Mouse (Mus musculus) liver, adult (tissue): Measurements from ENCODE around the gene Ssc4d.
A peak's percentile ranks its signal among the peaks of the same experiment; 100 is the strongest.

ENCODE experiments used
- GATA4 ChIP-seq: IDR thresholded peaks from 2 replicates; pipeline ENCODE4 v1.6.1; 2014; ENCODE audit warnings: mild to moderate bottlenecking, low read length; ENCODE audit not compliant: insufficient replicate concordance

The Ssc4d gene

DNA sequence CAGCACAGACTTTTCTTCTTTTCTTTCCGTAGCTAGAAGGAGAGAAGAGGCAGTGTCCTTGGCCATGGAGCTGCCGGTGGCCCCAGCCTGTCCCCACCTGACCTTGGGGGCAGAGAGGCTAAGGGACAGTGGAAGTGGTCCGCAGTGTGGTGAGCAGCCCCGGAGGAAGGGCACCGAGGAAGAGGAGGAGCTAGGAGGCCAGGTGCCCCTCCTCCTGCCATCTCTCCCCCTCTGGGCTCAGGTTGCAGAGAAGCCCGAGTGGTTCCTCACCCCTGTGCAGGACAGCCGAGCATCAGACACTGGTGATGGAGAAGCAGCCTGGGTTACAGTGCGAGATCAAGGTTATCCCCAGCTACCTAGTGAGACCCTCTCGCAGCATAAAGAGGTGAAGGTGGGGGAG lies at the start of gene Ssc4d:
Gene Ssc4d (minus strand): TSS at position 167 of the 400 bp plus-strand sequence.
- TF ChIP-seq GATA4: no peak

DNA sequence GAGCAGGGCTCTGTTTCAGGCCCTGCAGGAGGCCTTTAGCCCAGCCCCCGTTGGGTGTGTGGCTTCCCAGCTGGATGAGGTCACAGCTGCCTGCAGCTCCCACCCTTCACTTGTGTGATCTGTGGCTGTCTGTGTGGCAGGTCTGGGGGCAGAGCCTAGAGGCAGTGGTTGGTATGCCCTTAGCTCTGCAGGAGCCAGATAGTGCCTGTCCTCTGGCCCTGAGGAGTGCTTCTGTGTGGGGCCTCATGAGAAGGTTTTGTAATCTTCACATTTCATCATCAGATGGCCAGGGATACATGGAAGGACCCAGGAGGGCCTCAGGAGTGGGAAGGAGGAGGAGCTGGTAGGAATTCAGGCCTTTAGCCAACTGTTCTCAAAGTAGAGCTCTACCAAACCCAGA lies 45.6 kb upstream of the Ssc4d start:
- no peak for TF ChIP-seq GATA4

DNA sequence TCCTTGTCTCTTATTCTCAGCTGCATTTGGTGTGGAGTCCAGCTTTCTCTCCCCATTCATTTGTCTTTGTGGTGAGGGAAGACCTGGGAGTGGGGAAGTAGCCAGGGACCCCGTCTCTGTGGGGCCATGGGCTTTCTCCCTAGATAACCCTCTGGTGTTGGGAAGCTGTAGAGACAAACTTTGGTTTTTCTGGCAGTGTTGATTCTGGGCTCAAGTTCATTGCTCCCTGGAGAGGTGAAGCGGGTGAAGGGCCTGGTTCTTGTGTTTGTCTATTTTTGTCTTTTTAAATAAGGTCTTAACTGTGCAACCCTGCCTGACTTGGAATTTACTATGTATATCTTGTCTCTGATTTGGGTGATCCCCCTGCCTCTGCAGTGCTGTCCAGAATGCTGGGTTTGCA lies 44.4 kb upstream of the Ssc4d start:
- no peak for TF ChIP-seq GATA4

DNA sequence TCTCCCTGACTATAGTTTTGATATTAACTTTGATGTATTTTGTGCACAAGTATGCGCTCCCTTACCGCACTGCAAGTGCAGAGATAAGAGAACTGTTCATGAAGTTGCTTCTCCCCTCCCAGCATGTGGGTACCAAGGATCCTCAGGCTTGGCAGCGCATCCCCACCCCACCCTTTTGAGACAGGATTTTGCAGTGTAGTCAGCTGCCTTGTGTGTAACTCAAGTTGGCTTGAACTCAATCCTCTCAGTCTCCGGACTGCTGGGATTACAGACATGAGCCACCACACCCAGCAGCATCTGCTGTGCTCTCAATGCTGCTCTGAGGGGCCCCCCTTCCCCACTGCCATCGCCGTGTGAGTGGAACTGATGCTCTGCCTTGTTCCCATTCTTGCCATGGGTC lies 42.9 kb upstream of the Ssc4d start:
- TF ChIP-seq GATA4: no peak

DNA sequence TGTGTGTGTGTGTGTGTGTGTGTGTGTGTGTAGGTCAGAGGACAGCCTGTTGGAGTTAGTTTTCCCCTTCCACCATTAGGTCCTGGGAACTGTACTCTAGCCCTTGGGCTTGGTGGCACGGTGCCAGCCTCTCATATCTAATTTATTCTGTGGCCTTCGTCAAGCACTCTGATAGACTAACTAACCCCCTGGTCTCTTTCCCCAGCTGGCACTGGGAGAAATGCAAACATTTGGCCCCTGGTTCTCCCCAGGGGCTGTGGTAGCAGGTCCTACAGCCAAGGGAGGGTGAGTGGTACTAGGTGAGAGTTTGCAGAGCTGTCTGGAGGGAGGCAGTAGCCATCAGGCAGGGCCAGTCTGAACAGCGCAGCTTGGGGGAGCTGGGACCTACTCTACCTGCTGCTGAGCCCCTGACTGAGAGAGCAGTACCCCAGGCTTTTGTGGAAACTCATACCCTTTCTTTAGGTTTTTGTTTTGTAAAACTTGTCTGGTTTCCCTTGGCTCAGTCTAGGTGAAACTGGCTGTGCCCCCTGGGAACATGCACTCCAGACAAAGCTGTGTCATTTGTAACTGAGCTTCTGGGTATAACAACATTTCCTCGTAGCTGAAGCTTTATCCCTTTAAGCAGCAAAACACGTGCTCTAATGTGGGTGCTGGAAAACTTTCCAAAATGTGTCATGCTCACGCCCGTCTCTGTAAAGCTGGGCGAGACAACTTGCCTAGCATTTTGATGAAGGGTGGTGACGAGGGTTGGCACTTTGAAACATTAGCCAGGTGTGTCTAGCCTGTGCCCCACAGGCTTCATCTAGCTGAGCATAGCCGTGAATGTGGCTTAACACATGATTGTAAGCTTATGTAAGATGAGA lies 41.9 kb upstream of the Ssc4d start:
- TF ChIP-seq GATA4: no peak

DNA sequence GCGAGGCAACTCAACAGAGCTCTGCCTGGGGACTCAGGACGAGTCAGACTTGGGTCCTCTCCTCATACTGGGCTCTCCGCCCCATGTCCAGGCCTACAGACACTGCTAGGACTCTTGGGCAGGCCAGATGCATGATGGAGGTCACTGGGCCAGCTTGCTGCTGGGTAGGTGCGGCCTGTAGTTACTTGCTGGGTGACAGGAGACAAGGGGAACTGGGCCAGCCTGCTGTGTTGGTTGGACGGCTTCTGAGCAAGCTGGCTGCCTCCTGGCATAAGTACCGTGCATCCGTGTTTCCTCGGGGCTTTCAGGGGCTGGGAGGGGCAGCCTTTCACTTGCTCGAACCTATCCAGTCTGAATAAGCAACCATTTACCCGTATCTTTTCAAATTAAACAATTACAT lies 41.3 kb upstream of the Ssc4d start:
- TF ChIP-seq GATA4: no peak

DNA sequence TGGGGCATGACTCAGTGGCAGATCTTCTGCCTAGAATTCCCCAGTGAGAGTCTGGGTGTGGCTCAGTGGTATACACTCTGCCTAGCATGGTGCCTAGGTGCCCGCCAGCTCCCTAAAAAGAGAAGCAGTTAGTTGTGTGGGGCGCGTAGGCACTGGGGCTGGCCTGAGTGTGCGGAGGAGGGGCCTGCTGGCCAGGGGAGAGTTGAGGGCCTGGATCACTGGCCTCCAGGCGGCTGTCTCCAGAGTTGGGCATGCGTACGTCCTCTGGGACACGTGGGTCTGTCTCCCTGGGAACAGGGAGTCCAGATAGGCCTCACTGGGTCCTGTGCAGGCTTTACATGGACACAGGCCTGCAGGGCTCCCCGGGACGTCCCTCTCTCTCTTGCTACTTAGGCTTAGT lies 40.5 kb upstream of the Ssc4d start:
- peak; percentile 12; the same call in 1 of the 2 replicates for TF ChIP-seq GATA4

DNA sequence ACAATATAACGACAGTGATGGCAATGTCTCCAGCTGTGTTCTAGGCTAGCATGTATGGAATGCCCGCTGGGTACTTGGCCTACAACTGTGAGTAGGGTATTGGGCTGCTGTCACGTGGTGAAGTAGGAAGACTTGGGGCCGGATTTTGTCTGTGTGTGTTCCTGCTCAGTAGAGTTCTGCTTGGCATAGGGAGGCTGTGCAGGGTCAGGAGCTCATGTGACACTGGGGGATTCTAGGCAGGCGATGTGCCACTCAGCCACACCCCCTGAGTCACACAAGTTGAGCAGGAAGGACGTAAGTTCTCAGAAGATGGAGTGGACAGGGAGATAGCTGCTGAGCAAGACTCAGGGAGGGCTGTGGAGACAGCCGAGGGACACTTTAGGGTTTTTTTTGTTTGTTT lies 33.4 kb upstream of the Ssc4d start:
- TF ChIP-seq GATA4: no peak

DNA sequence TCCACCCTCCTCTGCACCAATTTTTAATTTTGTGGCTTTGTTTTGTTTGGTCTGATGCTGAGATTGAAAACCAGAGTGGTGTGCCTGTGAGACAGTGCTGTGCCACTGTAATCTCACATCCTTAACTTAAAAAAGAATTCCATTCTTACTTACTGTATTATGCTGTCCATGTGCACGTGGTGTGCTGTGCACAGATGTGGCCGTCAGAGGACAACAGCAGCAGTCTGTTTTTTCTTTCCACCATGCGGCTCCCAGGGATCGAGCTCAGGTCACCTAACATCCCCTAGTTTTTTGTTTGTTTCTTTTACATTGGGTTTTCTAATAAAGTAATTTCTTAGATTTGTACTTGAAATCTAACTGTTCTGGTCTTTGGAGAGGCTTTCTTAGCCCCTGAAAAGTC lies 30.2 kb upstream of the Ssc4d start:
- TF ChIP-seq GATA4: no peak

DNA sequence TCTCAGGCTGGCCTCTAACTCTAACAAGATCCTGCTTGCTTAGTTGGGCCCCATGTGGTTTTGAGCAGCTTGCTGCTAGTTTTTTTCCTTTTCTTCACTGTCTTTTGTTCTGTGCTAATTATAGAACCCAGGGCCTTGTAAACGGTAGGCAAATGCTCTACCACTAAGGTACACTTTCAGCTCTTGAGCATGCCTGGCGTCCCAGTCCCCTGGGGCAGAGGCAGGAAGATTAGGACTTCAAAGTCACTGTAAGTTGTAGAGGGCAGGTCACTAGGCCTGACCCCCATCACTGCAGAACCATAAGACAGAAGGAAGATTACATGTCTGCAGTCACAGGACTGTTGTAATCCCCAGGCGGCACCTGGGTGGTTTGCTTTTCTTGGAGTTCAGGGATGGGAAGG lies 28.4 kb upstream of the Ssc4d start:
- no peak for TF ChIP-seq GATA4

DNA sequence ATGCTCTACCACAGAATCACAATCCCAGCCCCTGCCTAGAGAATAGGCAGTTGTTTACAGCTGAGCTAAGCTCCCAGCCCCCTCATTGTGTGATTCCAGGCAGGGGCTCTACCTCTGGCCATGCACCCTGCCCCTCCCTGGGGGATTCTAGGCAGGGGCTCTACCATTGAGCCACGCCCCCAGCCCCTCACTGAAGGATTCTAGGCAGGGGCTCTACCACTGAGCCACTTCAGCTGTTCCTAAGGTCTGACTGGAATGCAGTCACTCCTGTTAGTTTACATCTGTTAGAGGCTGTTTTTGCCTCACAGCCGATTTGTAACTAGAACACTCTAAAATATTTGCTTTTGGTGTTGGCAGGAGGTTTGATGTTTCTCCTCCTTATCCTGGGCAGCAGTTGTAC lies 28.0 kb upstream of the Ssc4d start:
- TF ChIP-seq GATA4: no peak

DNA sequence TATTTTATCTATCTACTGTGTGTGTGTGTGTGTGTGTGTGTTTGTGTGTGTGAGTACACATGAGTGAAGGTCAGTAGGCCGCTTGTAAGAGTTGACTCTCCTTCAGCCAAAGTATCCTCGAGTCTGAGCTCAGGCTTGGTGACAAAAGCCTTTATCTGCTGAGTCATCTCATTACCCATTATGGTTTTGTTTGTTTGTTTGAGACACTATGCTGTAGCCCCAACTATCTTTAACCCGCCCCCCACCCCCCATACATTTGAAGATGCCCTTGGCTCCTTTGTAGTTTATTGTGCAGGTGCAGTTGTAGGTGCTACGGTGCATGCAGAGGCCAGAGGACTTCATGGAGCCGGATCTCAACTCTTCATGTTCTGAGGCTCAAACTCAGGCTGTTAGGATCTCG lies 26.9 kb upstream of the Ssc4d start:
- TF ChIP-seq GATA4: no peak

DNA sequence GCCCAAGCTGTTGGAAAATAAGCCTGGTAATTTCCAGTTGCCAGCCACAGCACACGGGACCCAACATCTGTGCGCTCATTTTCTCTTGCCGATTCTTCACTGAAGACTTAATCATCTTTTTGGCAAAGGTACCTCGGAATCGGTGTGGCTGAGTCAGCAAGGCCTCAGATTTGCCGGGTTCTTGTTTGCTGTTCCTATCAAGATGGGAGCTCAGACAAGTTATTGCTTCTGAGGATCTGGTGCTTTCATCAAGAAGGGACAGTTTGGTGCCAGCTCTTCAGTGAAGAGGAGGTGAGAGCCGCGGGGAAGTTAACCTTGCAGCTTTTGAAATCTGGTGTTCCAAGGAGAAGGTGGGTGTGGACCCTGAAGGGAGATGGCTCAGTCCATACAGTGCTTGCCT lies 21.8 kb upstream of the Ssc4d start:
- TF ChIP-seq GATA4: peak; percentile 63; the same call in 1 of the 2 replicates

DNA sequence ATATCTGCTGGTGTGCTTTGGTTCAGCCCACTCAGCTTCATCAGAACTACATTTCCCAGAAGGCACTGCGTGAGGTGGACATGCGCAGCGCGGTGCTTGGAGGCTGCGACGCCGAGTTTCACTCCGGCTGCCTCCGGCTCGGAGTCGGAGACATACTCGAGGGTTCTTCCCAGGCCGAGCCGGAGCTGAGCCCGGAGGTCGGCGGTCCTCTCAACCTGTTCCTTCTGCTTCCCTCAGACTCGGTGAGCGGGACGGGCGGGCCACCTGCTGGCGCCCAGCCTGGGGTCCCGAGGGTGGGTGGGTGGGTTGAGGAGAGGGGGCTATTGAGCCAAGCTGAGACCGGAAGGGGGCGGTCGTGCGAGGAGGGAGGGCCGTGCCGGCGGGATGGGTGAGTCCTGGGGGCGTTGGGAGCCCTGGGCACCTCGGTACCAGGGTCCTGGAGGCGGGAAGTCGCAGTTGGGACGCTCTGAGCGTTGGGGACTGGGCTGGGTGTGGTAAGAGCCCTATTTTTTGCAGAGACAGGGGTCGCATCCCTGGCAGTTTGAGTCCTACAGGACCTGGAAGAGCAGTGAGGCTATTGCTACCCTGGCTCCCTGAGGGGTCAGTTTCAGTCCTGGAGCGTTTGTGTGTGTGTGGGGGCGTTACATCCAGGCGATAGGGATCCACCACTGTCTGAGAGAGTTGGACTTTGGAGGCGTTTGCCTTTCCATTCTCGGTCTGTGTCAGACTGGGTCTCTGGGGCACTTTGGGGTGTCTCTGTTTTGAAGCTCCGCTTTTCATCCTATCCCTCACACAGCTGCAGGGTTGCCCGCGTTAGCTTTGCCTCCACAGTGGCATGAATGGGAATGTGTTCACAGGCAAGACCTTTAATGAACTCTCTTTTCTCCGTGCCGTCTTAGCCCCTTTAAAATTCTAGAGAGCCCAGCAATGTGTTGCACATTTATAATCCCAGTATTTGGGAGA lies 20.7 kb upstream of the Ssc4d start, which contains the start of gene Dtx2:
Gene Dtx2 (plus strand): TSS at position 76 of the 963 bp plus-strand sequence.
- TF ChIP-seq GATA4: no peak

DNA sequence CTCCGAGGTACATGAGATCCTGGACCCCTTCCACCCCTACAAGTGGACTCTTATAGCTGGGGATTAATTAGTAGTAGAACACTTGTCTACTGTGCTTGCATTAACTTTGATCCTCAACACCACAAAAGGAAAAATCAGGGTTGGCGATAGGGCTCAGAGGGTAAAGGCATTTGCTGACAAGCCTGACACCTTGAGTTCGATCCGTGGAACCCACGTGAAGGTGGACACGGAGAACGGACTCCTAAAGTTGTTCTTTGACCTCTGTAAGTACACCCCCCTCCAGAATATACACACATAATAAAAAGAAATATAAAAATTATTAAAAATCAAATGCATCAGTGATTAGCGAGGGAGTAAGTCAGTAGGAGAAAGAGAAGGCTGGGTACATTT lies 20.0 kb upstream of the Ssc4d start:
- TF ChIP-seq GATA4: no peak
